Mouse (Mus musculus) adrenal gland, postnatal 4 days (tissue): ENCODE measurements around the gene Vmn2r27. TPM values are rescaled to one million over a fixed set of nuclear protein-coding genes. Genes with fewer than 3 reads are reported as not detected.
A peak's percentile ranks its signal among the peaks of the same experiment; 100 is the strongest.

Experiments used
- DNase-seq, 2 experiments: peaks; one replicate each; pipeline ENCODE4 v3.0.0; 2021 to 2022; ENCODE audit warnings: low spot score in 2 of 2, mixed read lengths in 2 of 2
- long read RNA-seq, 2 experiments: library from polyadenylated mRNA; stranded (forward); transcript quantifications; one replicate each; pipeline ENCODE4 v2.0.0; 2021
- total RNA-seq, 2 experiments: library from RNA; stranded (reverse); gene quantifications; 2 replicates each; pipeline ENCODE4 v1.2.3; 2021

Gene Vmn2r27
- not detected for total RNA-seq
- long read RNA-seq, experiment 1 = 0 reads
- long read RNA-seq, experiment 2 = 0 reads

DNA sequence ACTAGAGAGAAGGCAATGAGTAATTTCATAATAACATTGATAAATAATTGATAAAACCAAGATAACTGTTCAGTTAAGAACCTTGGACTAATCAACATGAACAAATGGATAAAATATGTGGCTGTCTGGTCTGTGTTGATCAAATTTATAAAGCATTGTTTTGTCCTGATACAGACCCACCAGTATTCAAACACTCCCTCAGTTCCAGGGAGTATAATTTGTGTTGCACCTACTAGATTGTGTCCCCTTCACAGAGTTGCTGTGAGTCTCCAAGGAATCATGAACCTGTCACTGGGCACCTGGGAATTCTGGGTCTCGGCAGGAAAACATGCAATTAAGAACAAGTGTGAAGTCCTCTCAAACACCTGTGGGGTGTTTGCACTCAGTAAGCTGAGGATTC, at the start of gene Vmn2r27:
TSS of gene Vmn2r27 (minus strand) at position 101 of the 400 bp plus-strand sequence.
- DNase-seq = no peak

DNA sequence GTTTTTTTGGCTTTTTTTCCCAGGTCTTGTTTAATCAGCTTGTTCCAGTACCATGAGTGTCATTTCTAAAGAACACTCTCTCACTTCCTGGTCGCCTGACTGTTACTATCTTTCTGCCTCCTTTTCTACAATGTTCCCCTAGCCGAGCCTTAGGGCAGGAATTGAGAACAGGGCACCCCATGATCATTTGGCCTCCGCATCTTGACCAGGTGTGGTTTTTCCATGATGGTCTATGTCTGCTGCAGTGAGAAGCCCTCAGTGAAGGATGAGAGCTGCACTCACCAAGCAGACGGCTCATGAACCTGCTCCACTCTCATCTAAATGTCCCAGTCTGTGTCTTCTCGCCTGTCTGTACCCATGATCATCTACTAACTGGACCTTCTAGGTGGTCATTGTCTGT, 46.6 kb upstream of the Vmn2r27 start:
- no peak for DNase-seq

DNA sequence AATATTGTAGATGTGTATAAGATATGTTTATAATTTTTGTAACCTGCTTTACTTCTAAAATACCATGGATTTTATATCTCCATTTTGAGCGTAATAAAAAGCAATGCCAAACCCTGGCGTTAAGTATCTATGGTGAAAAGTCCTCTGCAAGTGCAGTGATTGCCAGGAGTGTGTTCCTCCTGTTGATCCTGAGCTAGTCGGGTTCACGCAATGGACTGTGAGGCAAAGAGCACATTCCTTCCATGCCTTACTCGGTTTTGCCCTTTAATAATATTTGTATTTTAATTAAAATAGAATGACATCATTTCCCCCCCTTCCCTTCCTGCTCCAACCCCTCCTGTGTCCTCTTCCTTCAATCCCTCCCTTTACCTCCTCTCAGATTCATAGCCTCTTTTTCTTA, 46.0 kb upstream of the Vmn2r27 start:
- DNase-seq = no peak

DNA sequence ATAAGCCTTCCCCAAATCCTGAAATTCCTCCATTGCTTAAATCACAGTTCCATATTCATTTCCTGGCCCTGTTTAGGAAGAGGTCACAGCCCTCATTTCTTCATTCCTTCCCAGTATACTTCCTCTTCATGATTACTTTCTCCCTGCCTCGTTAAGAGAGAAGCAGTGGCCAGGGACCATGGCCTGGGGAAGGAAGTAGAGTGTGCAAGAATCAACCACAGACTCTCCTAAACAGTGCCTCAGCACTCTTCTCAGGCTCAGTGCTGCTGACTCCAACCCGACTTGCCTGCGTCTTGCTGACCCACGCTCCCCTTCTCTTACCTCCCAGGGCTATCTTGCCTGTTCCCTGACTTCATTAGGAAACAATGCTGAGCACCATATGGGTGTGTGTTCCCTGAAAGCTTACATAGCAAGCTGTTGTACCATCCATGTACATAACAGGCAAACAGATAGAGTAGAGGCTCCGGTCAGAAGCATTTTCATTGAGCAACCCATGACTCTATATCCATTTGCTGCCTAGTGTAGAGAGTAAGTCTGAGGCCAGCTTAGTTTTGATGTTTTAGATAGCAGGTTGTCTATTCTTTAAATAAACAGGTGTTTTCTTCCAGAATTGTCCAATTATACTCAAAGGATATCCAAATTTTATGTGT, 41.7 kb upstream of the Vmn2r27 start:
- DNase-seq = no peak

DNA sequence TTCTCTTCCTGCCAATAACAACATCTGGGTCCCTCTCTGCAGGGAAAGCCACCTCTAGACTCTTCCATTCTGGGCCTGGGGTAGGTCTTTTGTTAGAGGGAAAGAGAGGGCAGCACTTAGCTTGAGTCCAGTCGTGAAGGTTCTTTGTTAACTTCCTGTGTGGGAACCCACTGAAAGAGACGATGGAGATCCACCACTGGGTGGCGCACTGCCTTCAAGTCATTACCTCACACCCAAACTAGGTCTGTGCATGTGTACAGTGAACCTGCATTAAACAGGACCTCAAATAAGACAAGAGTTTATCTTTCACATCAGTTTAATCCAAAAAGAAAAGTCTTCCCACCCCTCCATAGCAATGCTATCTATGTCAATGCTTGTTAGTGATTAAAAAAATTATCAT, 31.0 kb upstream of the Vmn2r27 start:
- DNase-seq = peak; percentile 34 to 36

DNA sequence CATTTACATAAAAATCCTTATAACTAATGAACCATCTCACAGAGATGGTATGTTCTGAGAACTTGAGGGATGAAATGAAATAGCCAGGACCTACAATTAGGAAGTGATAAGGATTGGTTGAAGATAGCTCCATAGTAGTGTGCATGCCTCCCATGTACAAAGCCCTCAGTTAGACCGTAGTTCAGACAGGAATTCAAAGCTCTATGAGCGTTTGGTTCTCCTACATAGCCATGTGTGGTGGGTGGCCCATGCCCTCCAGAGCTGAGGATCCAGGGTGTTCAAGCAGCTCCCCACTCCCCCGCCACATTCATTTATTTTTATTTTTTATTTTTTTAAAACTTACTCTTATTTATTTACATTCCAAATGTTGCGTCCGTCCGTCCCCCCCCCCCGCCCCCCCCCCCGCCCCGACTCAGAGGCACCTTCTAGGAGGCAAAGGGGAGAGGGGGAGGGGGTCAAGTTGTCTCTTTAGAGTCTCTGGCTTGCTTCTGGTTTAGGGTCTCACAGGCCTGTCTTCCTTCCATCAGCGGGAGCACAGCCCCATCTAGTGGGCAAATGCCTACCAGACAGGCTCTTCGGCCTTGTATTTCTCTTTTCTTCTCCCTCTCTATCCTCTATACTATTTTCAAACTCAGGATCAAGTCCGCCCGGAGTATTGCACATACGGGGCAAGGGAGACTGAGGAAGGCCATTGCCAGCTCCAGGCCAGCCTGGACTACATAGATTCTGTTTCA, 28.7 kb upstream of the Vmn2r27 start:
- peak; percentile 19 to 21 for DNase-seq

DNA sequence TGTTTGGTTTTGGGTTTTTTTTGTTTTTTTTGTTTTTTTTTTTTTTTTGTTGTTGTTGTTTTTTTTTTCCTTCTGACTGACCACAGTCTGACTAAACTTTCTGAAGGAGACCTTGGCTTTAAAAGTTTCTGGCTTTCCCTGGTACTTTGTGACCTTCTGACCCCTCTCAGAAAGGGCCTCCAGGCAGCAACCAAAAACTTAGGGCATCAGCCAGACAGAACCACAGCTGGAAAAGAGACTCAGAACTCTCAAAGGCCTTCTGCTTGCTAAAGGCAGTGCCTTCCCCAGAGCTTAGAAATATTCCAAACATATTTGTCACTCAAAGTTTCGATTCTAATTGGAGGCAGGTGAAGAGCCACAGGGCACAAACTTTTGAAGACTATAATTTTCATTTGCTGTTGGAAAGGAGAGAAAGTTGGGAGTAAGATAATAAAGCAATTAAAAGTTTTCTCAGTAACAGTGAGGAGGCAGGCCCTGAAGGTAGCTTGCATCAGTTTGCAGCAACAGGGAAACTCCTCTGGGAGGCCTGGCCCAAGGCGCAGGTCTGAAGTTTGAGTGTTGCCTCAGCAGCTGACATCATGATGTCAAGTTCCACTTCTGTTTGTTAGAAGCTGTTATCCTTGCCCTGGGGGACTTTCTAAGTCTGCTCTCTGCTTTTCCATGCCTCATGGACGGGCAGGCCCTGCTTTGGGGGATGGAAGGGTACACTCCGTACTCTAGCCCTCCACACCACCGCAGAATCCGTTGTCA, 24.2 kb upstream of the Vmn2r27 start:
- DNase-seq = no peak

DNA sequence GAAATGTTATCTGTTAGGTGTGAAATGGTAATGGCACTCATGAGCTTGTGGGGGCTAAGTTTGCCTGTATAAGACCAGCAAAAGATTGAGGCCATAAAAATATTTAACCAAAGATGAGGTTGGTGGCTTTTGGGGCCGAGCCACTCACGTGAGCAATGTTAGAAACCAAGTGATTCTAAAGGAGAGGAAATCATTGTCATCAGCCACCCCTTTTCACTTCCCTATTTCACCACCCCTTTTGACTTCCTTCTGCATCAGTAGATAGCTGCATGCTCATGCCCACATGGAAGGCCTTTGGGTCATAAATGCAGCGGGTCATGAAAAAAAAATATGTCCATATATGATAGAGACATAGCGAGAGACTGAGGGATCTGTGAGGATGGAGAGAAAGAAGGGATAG, 29.5 kb downstream of the Vmn2r27 start:
- DNase-seq = no peak

DNA sequence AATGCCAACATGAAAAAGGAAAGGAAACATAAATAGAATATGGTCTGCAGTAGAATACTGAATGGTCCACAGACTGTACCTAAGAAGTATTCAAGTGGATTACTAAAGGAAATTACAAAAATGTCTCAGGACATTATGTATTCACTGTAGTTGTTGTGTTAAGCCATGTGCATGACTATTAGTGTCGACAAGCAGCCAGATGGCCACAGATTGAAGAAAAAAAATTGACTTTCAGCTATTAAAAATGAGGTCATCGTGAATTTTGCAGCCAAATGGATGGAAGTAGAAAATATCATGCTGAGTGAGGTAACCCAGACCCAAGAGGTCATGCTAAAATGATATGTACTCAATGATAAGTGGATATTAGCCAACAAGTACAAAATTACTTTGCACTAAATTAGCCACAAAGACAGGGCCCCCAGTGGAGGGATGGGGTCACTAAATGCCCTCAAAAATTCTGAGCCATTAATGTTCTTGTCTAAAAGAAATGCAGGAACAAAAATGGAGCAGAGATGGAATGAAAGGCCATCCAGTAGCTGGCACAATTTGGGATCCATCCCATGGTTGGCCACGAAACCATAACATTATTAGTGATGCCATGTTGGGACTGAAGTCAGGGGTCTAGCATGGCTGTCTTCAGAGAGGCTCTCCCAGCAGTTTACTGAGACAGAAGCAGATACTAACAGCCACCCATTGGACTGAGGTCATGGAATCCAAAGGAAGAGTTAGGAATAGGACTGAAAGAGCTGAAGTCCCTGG, 63.0 kb downstream of the Vmn2r27 start:
- DNase-seq = no peak

DNA sequence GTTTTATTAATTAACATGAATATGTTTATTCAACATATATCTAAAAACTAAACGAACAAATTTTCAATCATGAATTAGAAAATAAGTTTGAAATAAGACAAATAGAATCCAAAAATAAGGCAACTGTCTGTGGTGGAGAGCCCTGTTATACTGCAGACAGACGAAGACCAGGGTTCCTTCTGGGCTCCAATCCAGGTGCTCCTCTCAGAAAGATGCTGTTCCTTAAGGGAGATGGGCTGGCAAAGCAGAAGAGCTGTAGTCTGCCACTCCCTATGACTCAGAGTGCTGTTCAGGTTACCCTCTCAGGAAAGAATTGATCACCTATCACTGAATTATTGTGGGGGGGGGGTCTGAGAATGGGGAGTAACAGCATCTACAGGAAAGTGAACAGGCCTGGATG, 65.1 kb downstream of the Vmn2r27 start:
- DNase-seq = no peak

DNA sequence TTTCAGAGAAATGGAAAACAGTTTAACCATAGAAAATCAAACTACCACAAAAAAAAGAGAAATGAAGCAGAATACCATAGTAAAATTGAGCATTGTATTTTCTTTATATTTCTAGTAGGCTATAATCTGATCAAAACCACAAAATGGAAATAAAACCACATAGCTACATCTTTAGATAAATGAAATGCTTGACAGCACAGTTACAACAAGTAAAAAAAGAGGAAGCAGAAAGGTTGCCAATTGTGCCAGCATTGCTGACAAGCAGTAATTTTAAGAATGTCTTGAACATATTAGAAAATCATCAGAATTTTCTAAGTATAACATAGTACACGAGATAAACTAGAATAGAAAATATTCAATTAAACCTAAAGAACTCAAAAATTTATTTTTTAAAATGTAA, 81.8 kb downstream of the Vmn2r27 start:
- DNase-seq = no peak

Other genes starting within 250 kb of the Vmn2r27 start
- gene Vmn2r26, start 207.3 kb downstream of the Vmn2r27 start, total RNA-seq = under 1 TPM; 0.03 to 0.06 TPM
- 10 to 100 TPM; 19.5 to 20.2 TPM for gene Cd163, start 72.8 kb upstream of the Vmn2r27 start, total RNA-seq
- gene Pex5, start 183.2 kb upstream of the Vmn2r27 start, total RNA-seq = 10 to 100 TPM; 82.1 to 88.3 TPM
- 10 to 100 TPM; 33.9 to 35.3 TPM for gene Clstn3, start 232.9 kb upstream of the Vmn2r27 start, total RNA-seq